In the genomic region with DNA sequence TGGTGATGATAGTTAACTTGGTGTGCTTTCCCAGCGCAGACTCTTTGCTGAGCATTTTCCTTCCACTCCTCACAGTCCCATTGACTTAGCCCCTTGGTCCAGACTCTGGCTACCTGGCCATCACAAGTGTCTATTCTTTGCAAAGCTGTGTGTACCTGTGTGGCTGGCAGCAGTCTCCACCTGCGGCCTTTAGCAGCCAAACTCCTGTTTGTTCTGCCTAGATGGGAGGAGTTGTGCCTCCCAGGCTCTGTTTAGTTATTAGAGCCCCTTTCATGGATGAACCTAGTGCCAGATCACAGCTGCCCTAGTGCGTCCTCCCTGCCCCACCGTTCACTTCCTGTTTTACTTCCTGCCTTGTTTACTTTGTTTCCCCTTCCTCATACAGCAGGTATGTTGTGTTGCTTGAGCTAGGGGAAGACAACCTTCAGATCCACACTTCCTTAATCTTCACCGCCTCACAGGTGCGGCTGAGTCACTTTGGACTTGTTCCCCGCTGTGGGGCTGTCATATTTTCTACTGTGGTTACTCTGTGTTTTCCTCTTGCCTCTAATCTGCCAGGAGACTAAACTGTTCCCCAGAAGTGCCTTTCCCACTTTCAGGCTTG, we compare ENCODE assay signal across 12 mouse cellular contexts. TPM values are rescaled to one million over a fixed set of nuclear protein-coding genes. Genes with fewer than 3 reads are reported as not detected.
DNase-seq lines count a peak whose midpoint lies in the region; ATAC-seq lines count a peak whose summit lies in the region.
"Had no signal": no experiment of that assay in that cellular context is flagged by ENCODE, and none has a peak within 500 bp of the region (broad histone marks: within the 10 kb centered on the region; RNA-seq: fewer than 3 reads in every experiment).

No protein-coding gene starts in this region.

- 81% methylated on average over 7 of the region's 7 CpGs for WGBS in forebrain, embryonic 14.5 days
- WGBS in midbrain, embryonic 15.5 days, result 82% methylated on average over 7 of the region's 7 CpGs

- H3K27ac ChIP-seq in forebrain, embryonic 14.5 days (ENCODE audit: low read depth, low read length), result no peak overlapping the region
- no peak overlapping the region for H3K27ac ChIP-seq in midbrain, embryonic 15.5 days
- H3K27ac ChIP-seq: limb, embryonic 15.5 days; neural tube, embryonic 15.5 days had no signal

- intact Hi-C loops in gastrocnemius, postnatal 14 days (cut with DNase I; ENCODE audit: low total_unique reads), result no loop called here

- ATAC-seq in neutrophil, adult 5-6 weeks (ENCODE audit: extremely low read depth, insufficient number of reproducible peaks, low FRiP score, poor library complexity, severe bottlenecking), result peak; percentile 92
- no peak for ATAC-seq in forebrain, embryonic 14.5 days
- no peak for ATAC-seq in midbrain, embryonic 15.5 days (replicated peaks)

- peaks cover 11% of the 10 kb centered on the region; the same call in 1 of the 2 replicates for H3K36me3 ChIP-seq in forebrain, embryonic 14.5 days (ENCODE audit: control insufficient read depth, insufficient read depth, low read length)
- no peaks in the 10 kb centered on the region for H3K36me3 ChIP-seq in midbrain, embryonic 15.5 days (replicated peaks)

- H3K27me3 ChIP-seq in forebrain, embryonic 14.5 days (replicated peaks; ENCODE audit: control insufficient read depth, insufficient read depth, low read length), result no peaks in the 10 kb centered on the region
- H3K27me3 ChIP-seq in midbrain, embryonic 15.5 days (replicated peaks), result no peaks in the 10 kb centered on the region
- H3K27me3 ChIP-seq: limb, embryonic 15.5 days; neural tube, embryonic 15.5 days had no signal

- peak; percentile 7 for DNase-seq in adrenal gland, postnatal 10 days
- DNase-seq in adrenal gland, postnatal 36 days, result no peak
- peak; percentile 49 for DNase-seq in 416B (ENCODE audit: low read depth)
- peak; percentile 21 for DNase-seq in induced T-regulatory cell, adult 2 months (ENCODE audit: low read depth)
- no peak for DNase-seq in forebrain, embryonic 14.5 days (ENCODE audit: low spot score)
- no peak for DNase-seq in gastrocnemius, postnatal 14 days
- DNase-seq: cerebellum, postnatal 36 days; heart, postnatal 14 days had no signal

- H3K4me3 ChIP-seq in forebrain, embryonic 14.5 days (ENCODE audit: low read depth, low read length), result no peak overlapping the region
- no peak overlapping the region for H3K4me3 ChIP-seq in midbrain, embryonic 15.5 days
- H3K4me3 ChIP-seq: limb, embryonic 15.5 days; neural tube, embryonic 15.5 days had no signal

- no peaks in the 10 kb centered on the region for H3K9me3 ChIP-seq in forebrain, embryonic 14.5 days (replicated peaks; ENCODE audit: control insufficient read depth, low read length)
- H3K9me3 ChIP-seq in midbrain, embryonic 15.5 days, result no peaks in the 10 kb centered on the region
- H3K9me3 ChIP-seq: limb, embryonic 15.5 days; neural tube, embryonic 15.5 days had no signal

- H3K4me1 ChIP-seq in forebrain, embryonic 14.5 days (ENCODE audit: control insufficient read depth, insufficient read depth, low read length), result no peaks in the 10 kb centered on the region
- H3K4me1 ChIP-seq in midbrain, embryonic 15.5 days, result no peaks in the 10 kb centered on the region
- H3K4me1 ChIP-seq: limb, embryonic 15.5 days; neural tube, embryonic 15.5 days had no signal

- no peak overlapping the region for H3K9ac ChIP-seq in forebrain, embryonic 14.5 days (ENCODE audit: low read length)
- no peak overlapping the region for H3K9ac ChIP-seq in midbrain, embryonic 15.5 days
- H3K9ac ChIP-seq: limb, embryonic 15.5 days; neural tube, embryonic 15.5 days had no signal

- H3K4me2 ChIP-seq in forebrain, embryonic 14.5 days (ENCODE audit: low read length), result no peak overlapping the region
- H3K4me2 ChIP-seq in midbrain, embryonic 15.5 days, result no peak overlapping the region
- H3K4me2 ChIP-seq: limb, embryonic 15.5 days; neural tube, embryonic 15.5 days had no signal

RNA-seq across cellular contexts. Expression of a gene that starts 11.3 kb away (rescaled TPM):
- total RNA-seq in adrenal gland, postnatal 10 days (2021), result 100 to 1,000 TPM; 192 to 233 TPM
- total RNA-seq in adrenal gland, postnatal 36 days (2021), result 100 to 1,000 TPM; 292 to 392 TPM
- total RNA-seq in neutrophil, adult 5-6 weeks (2017), result 143 and 172 TPM in 2 replicates
- polyA plus RNA-seq in forebrain, embryonic 14.5 days (2014; fragmentation: Nextera tagmentation; extraction: Ambion mirVana), result 72.3 and 75.5 TPM in 2 replicates
- 55.6 and 59.4 TPM in 2 replicates for polyA plus RNA-seq in midbrain, embryonic 15.5 days (2015; fragmentation: Nextera tagmentation; extraction: Ambion mirVana)
- 10 to 100 TPM; 53.3 to 60.3 TPM for total RNA-seq in gastrocnemius, postnatal 14 days (2021)

RNA-seq across cellular contexts. Expression of a gene that starts 11.4 kb away (rescaled TPM):
- 1 to 10 TPM in 1 of 2 experiments, under 1 TPM in 1; 0.79 to 1.1 TPM for total RNA-seq in adrenal gland, postnatal 10 days (2021)
- total RNA-seq in adrenal gland, postnatal 36 days (2021), result 1 to 10 TPM; 1.6 to 2.0 TPM
- total RNA-seq in neutrophil, adult 5-6 weeks (2017), result 0.12 TPM in 2 replicates
- polyA plus RNA-seq in forebrain, embryonic 14.5 days (2014; fragmentation: Nextera tagmentation; extraction: Ambion mirVana), result 0.29 and 0.36 TPM in 2 replicates
- 0.48 and 0.74 TPM in 2 replicates for polyA plus RNA-seq in midbrain, embryonic 15.5 days (2015; fragmentation: Nextera tagmentation; extraction: Ambion mirVana)
- total RNA-seq in gastrocnemius, postnatal 14 days (2021), result under 1 TPM; 0.13 to 0.35 TPM

RNA-seq across cellular contexts. Expression of a gene that starts 59.3 kb away (rescaled TPM):
- total RNA-seq in adrenal gland, postnatal 10 days (2021), result 10 to 100 TPM; 13.2 to 14.5 TPM
- 1 to 10 TPM; 3.5 to 4.0 TPM for total RNA-seq in adrenal gland, postnatal 36 days (2021)
- total RNA-seq in neutrophil, adult 5-6 weeks (2017), result 2.8 TPM in 2 replicates
- 38.0 and 41.9 TPM in 2 replicates for polyA plus RNA-seq in forebrain, embryonic 14.5 days (2014; fragmentation: Nextera tagmentation; extraction: Ambion mirVana)
- 10.1 and 11.6 TPM in 2 replicates for polyA plus RNA-seq in midbrain, embryonic 15.5 days (2015; fragmentation: Nextera tagmentation; extraction: Ambion mirVana)
- 1 to 10 TPM; 3.1 TPM for total RNA-seq in gastrocnemius, postnatal 14 days (2021)

RNA-seq across cellular contexts. Expression of a gene that starts 59.4 kb away (rescaled TPM):
- 1 to 10 TPM; 5.8 to 6.1 TPM for total RNA-seq in adrenal gland, postnatal 10 days (2021)
- 1 to 10 TPM; 2.0 to 2.6 TPM for total RNA-seq in adrenal gland, postnatal 36 days (2021)
- 1.2 and 1.8 TPM in 2 replicates for total RNA-seq in neutrophil, adult 5-6 weeks (2017)
- 13.2 and 14.8 TPM in 2 replicates for polyA plus RNA-seq in forebrain, embryonic 14.5 days (2014; fragmentation: Nextera tagmentation; extraction: Ambion mirVana)
- 3.1 and 4.6 TPM in 2 replicates for polyA plus RNA-seq in midbrain, embryonic 15.5 days (2015; fragmentation: Nextera tagmentation; extraction: Ambion mirVana)
- 1 to 10 TPM in 1 of 2 experiments, under 1 TPM in 1; 0.82 to 1.2 TPM for total RNA-seq in gastrocnemius, postnatal 14 days (2021)

Comparison
In these comparisons a context has a peak if more than half of its experiments do, and no peak if none do; other contexts are left out.
1. DNase-seq: peak in adrenal gland, postnatal 10 days (single experiment), 416B (single experiment) and induced T-regulatory cell, adult 2 months (single experiment); none in adrenal gland, postnatal 36 days (0 of 2), forebrain, embryonic 14.5 days (single experiment) and gastrocnemius, postnatal 14 days (single experiment).